Mouse (Mus musculus) neural tube, embryonic 15.5 days (tissue): ENCODE data around the gene Tnfrsf13b. TPM values are rescaled to one million over a fixed set of nuclear protein-coding genes. Genes with fewer than 3 reads are reported as not detected.

Experiments used
- ATAC-seq: fragments of 200-750 bp; cut with Nextera tagmentation; 2 replicates; pipeline ENCODE4 v1.8.0; 2017; ENCODE audit warnings: mild to moderate bottlenecking, moderate TSS enrichment, moderate library complexity; ENCODE audit not compliant: low FRiP score
- H3K27ac ChIP-seq: fragments of 300-500 bp; sonication (generic); replicated peaks from 2 replicates; pipeline ENCODE4 v1.5.1; 2015; ENCODE audit warnings: mild to moderate bottlenecking, inconsistent platforms
- H3K27me3 ChIP-seq: fragments of 300-500 bp; sonication (generic); replicated peaks from 2 replicates; pipeline ENCODE4 v1.6.1; 2015; ENCODE audit warnings: inconsistent platforms
- H3K36me3 ChIP-seq: fragments of 300-500 bp; sonication (generic); 2 replicates; pipeline ENCODE4 v1.6.1; 2015; ENCODE audit warnings: inconsistent platforms
- H3K4me1 ChIP-seq: fragments of 300-500 bp; sonication (generic); 2 replicates; pipeline ENCODE4 v1.6.1; 2015; ENCODE audit warnings: inconsistent platforms
- H3K4me2 ChIP-seq: fragments of 300-500 bp; sonication (generic); 2 replicates; pipeline ENCODE4 v1.6.1; 2015; ENCODE audit warnings: inconsistent platforms, mild to moderate bottlenecking, moderate library complexity
- H3K4me3 ChIP-seq: fragments of 300-500 bp; sonication (generic); replicated peaks from 2 replicates; pipeline ENCODE4 v1.5.1; 2015; ENCODE audit warnings: mild to moderate bottlenecking, inconsistent platforms
- H3K9ac ChIP-seq: fragments of 300-500 bp; sonication (generic); replicated peaks from 2 replicates; pipeline ENCODE4 v1.6.1; 2015; ENCODE audit warnings: mild to moderate bottlenecking, inconsistent platforms
- H3K9me3 ChIP-seq: fragments of 300-500 bp; sonication (generic); replicated peaks from 2 replicates; pipeline ENCODE4 v1.6.1; 2016; ENCODE audit warnings: inconsistent platforms
- WGBS: fragments of 180-500 bp; shearing (Covaris S2); methylation state at CpG from one replicate; pipeline ENCODE4 v1.1.7; 2015; ENCODE audit warnings: mixed read lengths; 5-methylcytosine and 5-hydroxymethylcytosine counted together
- polyA plus RNA-seq: library from polyadenylated mRNA; unstranded; fragments of >200 nt; fragmentation: Nextera tagmentation; extraction: Ambion mirVana; gene quantifications from 2 replicates; pipeline ENCODE4 v1.2.1, GENCODE M21; 2015

Gene Tnfrsf13b
- 1.2 and 3.7 TPM in 2 replicates for polyA plus RNA-seq

DNA sequence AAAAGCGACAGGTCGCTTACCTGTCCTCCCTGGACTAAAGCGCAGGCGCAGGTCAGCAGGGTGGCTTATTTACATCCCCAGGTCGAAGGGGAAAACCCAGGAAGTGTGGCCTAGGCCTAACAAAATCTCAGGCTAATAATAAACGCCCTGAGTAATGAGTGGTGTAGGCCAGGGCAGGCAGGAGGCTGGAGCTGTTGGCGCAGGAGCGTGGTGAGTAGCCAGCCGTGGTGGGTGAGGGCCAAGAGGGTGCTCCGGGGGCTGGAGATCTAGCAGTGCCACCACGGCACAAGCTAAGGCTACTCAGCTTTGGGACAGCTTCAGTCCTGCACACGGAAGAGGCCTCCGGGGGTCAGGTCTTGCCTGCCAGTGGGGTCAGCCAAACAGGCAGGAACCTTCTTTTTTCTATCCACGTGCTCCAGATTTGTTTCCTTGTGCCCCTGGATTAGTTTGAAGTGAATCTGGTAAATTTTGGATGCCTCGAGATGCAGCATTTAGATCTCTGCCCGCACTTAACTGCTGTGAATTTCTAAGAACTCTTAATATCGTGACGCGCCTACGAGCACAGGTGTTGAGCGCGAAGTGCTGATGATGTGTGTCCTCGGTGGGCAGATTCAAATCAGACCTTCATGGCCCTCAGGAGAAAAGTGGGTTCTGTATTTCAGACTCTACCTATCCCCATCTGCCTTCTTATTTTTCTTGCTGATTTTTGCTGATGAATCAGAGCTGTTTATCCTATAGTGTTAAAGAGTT lies at the start of gene Tnfrsf13b:
Gene Tnfrsf13b, plus strand, starts transcription at position 150 of the 750 bp plus-strand sequence.
- Histone ChIP-seq H3K27me3 (no peaks in the 10 kb centered on the region), H3K27ac (no peak within 1 kb of the TSS), H3K4me1 (no peaks in the 10 kb centered on the region), H3K9me3 (no peaks in the 10 kb centered on the region), H3K9ac (no peak within 1 kb of the TSS), H3K4me3 (no peak within 1 kb of the TSS), H3K36me3 (no peaks in the 10 kb centered on the region), H3K4me2 (no peak within 1 kb of the TSS)
- ATAC-seq = no peak
- WGBS = 89% methylated on average over 23 of the region's 23 CpGs

DNA sequence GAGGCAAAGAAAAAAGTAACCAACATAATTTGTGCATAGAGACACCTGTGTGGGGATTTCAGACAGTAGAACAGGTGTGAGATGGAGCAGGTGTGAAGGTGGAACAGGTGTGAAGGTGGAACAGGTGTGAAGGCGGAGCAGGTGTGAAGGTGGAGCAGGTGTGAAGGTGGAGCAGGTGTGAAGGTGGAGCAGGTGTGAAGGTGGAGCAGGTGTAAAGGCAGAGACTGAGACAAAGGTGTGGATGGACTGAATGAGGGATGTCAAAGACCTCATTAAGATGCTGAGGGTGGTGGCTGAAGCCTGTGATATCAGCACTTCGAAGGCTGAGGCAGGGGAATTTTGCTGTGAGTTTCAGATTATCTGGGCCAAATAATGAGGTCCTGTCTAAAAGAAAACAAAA lies 44.9 kb upstream of the Tnfrsf13b start:
- no peaks in the 10 kb centered on the region for H3K36me3 ChIP-seq
- H3K4me1 ChIP-seq = no peaks in the 10 kb centered on the region
- no peaks in the 10 kb centered on the region for H3K27me3 ChIP-seq
- WGBS = 96% methylated on average over 2 of the region's 2 CpGs
- no peaks in the 10 kb centered on the region for H3K9me3 ChIP-seq
- no peak overlapping the region for H3K27ac ChIP-seq
- H3K4me2 ChIP-seq = no peak overlapping the region
- no peak overlapping the region for H3K4me3 ChIP-seq
- no peak for ATAC-seq
- no peak overlapping the region for H3K9ac ChIP-seq

DNA sequence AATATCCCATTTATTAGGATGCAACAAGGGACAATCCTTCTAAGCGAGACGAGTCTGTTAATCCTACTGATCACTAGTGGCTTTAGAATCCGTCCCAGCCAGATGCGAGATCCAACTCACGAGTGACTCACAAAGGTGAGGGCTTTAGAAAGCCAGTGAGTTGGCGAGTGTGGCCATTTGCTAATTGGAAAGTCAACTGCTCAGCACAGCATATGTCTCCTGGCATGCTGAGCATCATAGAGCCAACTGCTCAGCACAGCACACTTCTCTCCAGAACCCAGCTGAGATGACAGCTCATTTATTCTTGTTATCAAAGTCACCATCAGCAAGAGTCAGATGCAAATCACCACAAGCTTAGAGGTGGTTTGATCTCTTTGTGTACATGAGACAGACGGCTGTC lies 36.4 kb upstream of the Tnfrsf13b start:
- Histone ChIP-seq H3K4me3 (no peak overlapping the region), H3K4me2 (no peak overlapping the region), H3K27me3 (no peaks in the 10 kb centered on the region), H3K9ac (no peak overlapping the region), H3K9me3 (no peaks in the 10 kb centered on the region), H3K4me1 (no peaks in the 10 kb centered on the region), H3K36me3 (no peaks in the 10 kb centered on the region), H3K27ac (no peak overlapping the region)
- 79% methylated on average over 7 of the region's 7 CpGs for WGBS
- ATAC-seq = no peak

DNA sequence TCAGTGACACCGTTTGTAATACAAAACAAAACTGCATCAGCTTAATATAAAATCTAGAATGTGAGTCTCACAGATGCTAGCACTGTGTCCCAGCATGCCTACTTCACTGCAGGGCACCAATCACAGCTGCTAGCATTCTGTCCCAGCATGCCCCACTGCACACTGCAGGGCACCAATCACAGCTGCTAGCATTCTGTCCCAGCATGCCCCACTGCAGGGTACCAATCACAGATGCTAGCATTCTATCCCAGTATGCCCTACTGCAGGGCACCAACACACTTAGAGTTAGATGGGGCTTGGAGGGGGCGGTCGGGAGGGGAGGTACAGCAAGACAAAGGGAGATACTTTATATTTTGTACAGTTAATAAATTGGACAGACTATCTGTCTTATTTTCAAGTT lies 35.4 kb upstream of the Tnfrsf13b start:
- Histone ChIP-seq H3K4me3 (no peak overlapping the region), H3K4me2 (no peak overlapping the region), H3K27me3 (no peaks in the 10 kb centered on the region), H3K9ac (no peak overlapping the region), H3K9me3 (no peaks in the 10 kb centered on the region), H3K36me3 (no peaks in the 10 kb centered on the region), H3K27ac (no peak overlapping the region), H3K4me1 (no peaks in the 10 kb centered on the region)
- no peak for ATAC-seq
- 77% methylated on average over 3 of the region's 3 CpGs for WGBS

DNA sequence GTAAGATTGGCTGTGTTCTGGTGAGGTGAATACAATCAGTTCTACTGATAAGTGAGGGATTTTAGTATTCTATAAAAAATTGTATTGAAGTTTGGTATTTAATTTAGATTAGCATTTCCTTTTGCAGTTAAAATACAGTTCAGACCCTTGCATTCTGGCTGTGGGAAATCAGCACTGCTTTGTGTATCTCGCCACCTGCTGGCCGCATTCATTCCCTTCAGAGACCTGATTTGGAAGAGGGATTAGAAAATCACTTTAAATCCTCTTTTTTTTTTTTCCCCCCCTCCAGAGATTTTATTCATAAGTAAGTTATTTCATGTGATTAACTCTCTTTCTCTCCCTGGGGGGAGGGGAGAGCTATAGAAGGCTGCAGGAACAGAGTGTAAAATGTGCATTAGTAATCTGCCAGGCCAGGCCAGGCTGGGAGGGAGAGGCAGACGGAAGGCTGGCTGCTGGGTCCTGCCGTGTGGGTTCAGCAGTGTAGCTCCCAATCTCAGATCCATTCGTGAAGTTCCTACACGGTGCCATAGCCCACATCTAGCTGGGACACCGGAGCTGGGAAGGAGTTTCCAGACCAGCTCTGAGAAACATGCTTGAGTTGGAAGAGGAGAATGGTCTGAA lies 34.8 kb upstream of the Tnfrsf13b start:
- H3K4me1 ChIP-seq = no peaks in the 10 kb centered on the region
- no peak overlapping the region for H3K4me3 ChIP-seq
- no peak overlapping the region for H3K27ac ChIP-seq
- H3K4me2 ChIP-seq = no peak overlapping the region
- H3K36me3 ChIP-seq = no peaks in the 10 kb centered on the region
- no peaks in the 10 kb centered on the region for H3K27me3 ChIP-seq
- ATAC-seq = no peak
- WGBS = 19% methylated on average over 7 of the region's 7 CpGs
- no peaks in the 10 kb centered on the region for H3K9me3 ChIP-seq
- no peak overlapping the region for H3K9ac ChIP-seq

DNA sequence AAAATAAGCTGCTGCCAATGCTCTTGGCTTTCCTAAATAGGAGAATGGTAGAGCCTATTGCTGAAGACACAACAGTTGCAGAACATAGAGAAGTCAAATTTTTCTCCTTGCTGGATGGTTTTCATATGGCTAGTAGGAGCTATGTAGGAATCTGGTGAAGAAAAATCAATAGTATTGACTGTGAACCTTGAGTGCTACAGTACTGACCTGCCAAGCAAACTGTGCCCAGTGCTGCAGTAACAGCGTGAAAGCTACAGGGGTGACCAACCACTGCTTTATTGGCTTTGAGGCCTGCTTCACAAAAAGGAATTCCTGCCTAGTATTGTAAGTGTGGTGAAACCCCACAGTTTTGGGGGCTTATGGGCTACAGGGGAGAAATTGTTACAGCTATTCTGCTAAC lies 28.5 kb upstream of the Tnfrsf13b start:
- no peak overlapping the region for H3K4me2 ChIP-seq
- no peak overlapping the region for H3K9ac ChIP-seq
- H3K4me1 ChIP-seq = no peaks in the 10 kb centered on the region
- no peak overlapping the region for H3K4me3 ChIP-seq
- no peaks in the 10 kb centered on the region for H3K27me3 ChIP-seq
- ATAC-seq = no peak
- no peak overlapping the region for H3K27ac ChIP-seq
- 48% methylated on average over 1 of the region's 1 CpGs for WGBS
- no peaks in the 10 kb centered on the region for H3K9me3 ChIP-seq
- no peaks in the 10 kb centered on the region for H3K36me3 ChIP-seq

DNA sequence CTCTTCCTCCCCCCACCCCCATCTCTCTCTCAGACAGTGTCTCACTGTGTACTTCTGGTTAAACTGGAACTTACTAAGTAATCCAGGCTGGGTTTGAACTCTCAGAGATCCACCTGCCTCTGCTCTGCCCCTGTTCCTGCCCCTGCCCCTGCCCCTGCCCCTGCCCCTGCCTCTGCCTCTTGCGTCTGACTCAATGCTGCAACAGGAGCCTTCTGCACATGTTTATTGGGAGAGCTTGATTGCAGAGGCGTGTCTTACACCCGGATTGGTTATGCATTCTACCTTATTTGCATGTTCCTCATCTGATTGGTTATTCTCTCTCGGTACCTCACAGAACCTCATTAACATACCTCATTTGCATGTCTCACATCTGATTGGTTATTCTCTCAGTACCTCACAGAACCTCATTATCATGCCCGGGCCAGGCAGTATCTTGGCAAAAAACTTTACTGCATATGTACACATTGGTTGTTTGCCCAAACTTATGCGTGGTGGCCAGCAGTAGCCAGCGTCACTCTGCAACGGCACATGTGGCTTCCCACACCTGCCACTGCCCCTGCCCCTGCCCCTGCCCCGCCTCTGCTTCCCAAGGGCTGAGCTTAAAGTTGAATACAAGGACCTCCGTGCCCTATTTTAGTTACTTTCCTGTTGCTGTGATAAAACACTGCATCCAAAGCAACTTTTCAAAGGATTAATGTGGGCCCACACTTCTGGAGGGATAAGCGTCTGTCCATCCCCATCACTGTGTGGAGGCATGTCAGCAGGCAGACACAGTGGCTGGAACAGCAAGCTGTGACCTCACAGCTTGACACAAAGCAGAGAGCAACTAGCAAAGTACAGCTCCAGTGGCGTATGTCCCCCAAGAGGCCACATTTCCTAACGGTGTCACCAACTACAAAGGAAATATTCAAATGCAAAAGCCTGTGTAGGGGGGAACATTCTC lies 23.9 kb upstream of the Tnfrsf13b start:
- no peak overlapping the region for H3K27ac ChIP-seq
- WGBS = 49% methylated on average over 13 of the region's 13 CpGs
- no peak for ATAC-seq
- peaks cover 10% of the 10 kb centered on the region for H3K4me1 ChIP-seq
- H3K36me3 ChIP-seq = no peaks in the 10 kb centered on the region
- H3K27me3 ChIP-seq = no peaks in the 10 kb centered on the region
- H3K4me2 ChIP-seq = no peak overlapping the region
- no peak overlapping the region for H3K9ac ChIP-seq
- H3K9me3 ChIP-seq = no peaks in the 10 kb centered on the region
- H3K4me3 ChIP-seq = no peak overlapping the region

DNA sequence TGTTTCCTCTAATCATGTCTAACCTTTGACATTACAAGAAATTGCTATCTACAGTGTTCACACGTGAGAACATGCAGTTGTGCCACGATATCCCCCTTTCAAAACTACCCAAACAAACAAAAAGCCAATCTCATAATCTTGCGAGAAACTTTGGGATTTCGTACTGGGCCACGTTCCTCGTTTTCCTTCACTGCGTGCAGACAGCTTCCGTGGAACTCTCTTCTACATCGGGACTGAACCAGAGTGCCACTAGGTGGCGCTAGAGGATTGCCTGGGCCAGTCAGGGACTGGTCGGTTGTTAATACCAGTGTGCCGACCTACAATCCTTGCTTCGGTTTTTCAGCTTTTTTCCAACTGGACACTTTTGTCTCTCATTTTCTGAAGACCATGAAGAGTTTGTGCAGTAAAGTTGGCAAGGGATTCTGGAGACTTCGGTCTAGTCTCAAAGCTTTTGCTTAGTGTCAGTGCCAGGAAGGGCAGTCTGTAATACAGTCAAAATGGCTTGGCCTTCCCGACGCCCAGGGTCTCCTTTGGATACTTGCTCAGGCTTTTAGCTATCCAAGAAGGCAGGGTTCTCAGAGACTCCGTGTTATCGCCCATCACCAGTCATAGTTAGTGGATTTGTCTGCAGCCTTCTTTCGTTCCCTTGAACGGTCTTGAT lies 22.2 kb upstream of the Tnfrsf13b start:
- Histone ChIP-seq H3K4me3 (no peak overlapping the region), H3K9me3 (no peaks in the 10 kb centered on the region), H3K4me1 (peaks cover 10% of the 10 kb centered on the region), H3K27me3 (no peaks in the 10 kb centered on the region), H3K4me2 (peak overlapping the region; percentile 29), H3K36me3 (no peaks in the 10 kb centered on the region), H3K27ac (no peak overlapping the region), H3K9ac (no peak overlapping the region)
- 18% methylated on average over 20 of the region's 20 CpGs for WGBS
- ATAC-seq = peak; percentile 86

DNA sequence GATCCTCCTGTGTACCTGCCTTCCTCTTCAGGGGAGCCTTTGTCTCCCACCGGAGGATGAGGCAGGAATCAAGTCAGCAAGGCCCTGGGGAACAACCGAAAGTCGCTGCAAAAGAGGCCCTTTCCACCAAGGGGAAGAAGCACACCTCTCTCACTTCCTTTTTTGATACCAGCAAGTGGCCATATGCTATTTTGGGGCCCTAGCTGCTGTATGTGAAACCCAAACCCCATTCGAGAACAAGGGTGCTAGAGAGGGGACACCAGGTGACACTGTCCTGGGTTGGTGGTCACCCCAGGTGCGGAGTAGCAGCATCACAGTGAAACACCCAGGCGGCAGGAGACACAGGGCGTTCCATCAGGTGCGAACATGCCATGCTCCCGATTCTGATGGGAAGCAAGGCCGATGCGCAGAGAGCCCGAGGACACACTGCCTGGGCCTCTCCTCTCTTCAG lies 17.6 kb upstream of the Tnfrsf13b start:
- no peaks in the 10 kb centered on the region for H3K9me3 ChIP-seq
- H3K4me1 ChIP-seq = peaks cover 8% of the 10 kb centered on the region
- WGBS = 91% methylated on average over 12 of the region's 12 CpGs
- H3K4me3 ChIP-seq = no peak overlapping the region
- H3K27ac ChIP-seq = no peak overlapping the region
- ATAC-seq = no peak
- no peaks in the 10 kb centered on the region for H3K36me3 ChIP-seq
- no peaks in the 10 kb centered on the region for H3K27me3 ChIP-seq
- H3K4me2 ChIP-seq = no peak overlapping the region
- H3K9ac ChIP-seq = no peak overlapping the region

DNA sequence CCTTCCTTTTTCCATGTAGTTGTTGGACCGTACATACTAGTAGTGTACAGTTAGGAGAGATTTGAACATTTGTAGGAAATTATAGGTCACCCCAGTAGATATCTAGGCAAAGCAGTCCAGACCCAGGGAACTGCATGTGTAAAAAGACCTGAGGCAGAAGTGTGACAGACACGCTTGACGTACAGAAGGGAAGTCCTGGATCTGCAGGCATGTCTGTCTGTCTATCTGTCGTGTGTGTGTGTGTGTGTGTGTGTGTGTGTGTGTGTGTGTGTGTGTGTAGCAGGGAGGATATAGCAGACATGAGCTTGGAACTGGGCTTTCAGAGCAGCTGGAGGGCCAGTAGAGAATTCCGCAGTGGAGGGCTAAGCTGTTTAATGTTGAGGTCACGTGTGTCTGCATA lies 16.8 kb upstream of the Tnfrsf13b start:
- H3K4me2 ChIP-seq = no peak overlapping the region
- H3K9me3 ChIP-seq = no peaks in the 10 kb centered on the region
- 0 out of 2 replicates have a peak, but pooled peaks cover 2% of the 10 kb centered on the region for H3K4me1 ChIP-seq
- 89% methylated on average over 6 of the region's 6 CpGs for WGBS
- no peak overlapping the region for H3K27ac ChIP-seq
- no peak overlapping the region for H3K4me3 ChIP-seq
- H3K9ac ChIP-seq = no peak overlapping the region
- no peaks in the 10 kb centered on the region for H3K36me3 ChIP-seq
- ATAC-seq = no peak
- no peaks in the 10 kb centered on the region for H3K27me3 ChIP-seq

DNA sequence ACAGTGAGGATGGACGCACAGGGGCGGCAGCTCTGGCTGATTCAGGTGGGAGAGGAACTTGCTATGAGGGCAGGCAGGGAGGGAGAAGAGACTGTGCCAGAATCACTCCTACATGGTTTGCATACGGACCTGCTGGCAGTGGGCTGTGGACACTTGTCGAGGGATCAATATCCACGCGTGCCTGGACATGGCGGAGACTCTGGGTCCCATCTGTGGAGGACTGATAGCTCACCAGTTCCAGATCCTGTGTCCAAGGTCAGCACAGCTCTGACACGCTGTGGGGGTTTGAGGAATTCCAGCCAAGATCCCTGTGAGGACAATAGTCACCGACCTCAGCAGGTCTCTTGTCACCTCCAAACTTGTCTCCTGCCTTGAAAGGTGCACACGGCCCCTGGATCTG lies 16.4 kb upstream of the Tnfrsf13b start:
- H3K4me1 ChIP-seq = no peaks in the 10 kb centered on the region
- no peaks in the 10 kb centered on the region for H3K36me3 ChIP-seq
- no peaks in the 10 kb centered on the region for H3K27me3 ChIP-seq
- no peak overlapping the region for H3K4me2 ChIP-seq
- no peak overlapping the region for H3K4me3 ChIP-seq
- no peak overlapping the region for H3K9ac ChIP-seq
- WGBS = 83% methylated on average over 10 of the region's 10 CpGs
- no peak for ATAC-seq
- H3K27ac ChIP-seq = no peak overlapping the region
- H3K9me3 ChIP-seq = no peaks in the 10 kb centered on the region
